Mouse (Mus musculus) brain, embryonic 14.5 days (tissue): ENCODE measurements around the gene Map7d1. TPM values are rescaled to one million over a fixed set of nuclear protein-coding genes. Genes with fewer than 3 reads are reported as not detected.

ENCODE experiments used
- DNase-seq: peaks from one replicate; pipeline ENCODE4 v3.0.0-alpha.2; 2011; ENCODE audit warnings: low read depth
- CTCF ChIP-seq: fragments of 200-500 bp; IDR thresholded peaks from 2 replicates; pipeline ENCODE4 v1.5.1; 2012; ENCODE audit warnings: inconsistent platforms, mild to moderate bottlenecking, moderate library complexity, borderline replicate concordance; ENCODE audit not compliant: insufficient read depth, insufficient read length; ENCODE audit errors: extremely low read depth
- POLR2A ChIP-seq: fragments of 200-500 bp; IDR thresholded peaks from 2 replicates; pipeline ENCODE4 v1.6.1; 2012; ENCODE audit warnings: mild to moderate bottlenecking, inconsistent platforms, borderline replicate concordance; ENCODE audit not compliant: poor library complexity, insufficient read depth, insufficient read length, severe bottlenecking; ENCODE audit errors: extremely low read depth
- polyA plus RNA-seq: library from polyadenylated mRNA; depleted of rRNA; stranded (reverse); fragments of >200 nt; gene quantifications from 2 replicates; pipeline ENCODE4 v1.2.3, GENCODE M21; 2012; rRNA removed

Gene Map7d1
- 182 and 209 TPM in 2 replicates for polyA plus RNA-seq

DNA sequence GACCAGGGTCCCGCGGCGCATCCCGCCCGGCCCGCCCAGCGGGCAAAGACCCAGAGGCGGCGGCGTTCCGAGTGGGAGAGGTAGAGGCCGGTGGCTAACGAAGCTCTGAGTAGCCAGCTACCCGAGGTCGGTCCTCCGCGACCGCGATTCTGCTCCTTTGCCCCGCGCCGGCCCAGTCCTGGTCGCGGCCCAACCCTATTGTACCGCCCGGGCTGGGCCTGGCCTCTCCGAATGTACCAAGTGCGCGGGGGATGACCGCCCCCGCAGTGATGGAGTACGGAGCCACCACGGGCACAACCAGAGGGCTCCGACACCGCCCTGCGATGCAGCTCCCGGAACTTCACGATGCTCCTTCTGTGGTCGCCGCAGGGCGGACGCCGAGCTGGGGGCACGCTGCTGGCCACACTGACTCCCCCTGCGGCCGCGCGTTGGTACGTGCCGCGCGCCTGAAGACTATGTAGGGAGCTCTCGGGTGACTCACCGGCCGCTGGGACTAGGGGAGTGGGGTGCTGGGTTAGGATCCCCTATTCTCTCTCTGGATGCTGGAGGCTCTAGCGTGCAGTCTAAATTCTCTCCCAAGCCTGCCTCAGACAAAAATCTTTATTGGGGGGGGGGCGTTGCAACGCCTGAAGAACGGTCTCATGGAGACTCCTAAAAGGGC lies at the start of gene Map7d1:
Gene Map7d1 (minus strand): TSS at position 213 of the 661 bp plus-strand sequence.
- DNase-seq, result peak; percentile 94
- peak; percentile 78; the same call in 1 of the 2 replicates for TF ChIP-seq POLR2A
- no peak for TF ChIP-seq CTCF

- TF ChIP-seq CTCF, result no peak
- no peak for TF ChIP-seq POLR2A
- DNase-seq, result no peak
Measured at GRCm38 (mm10) chr4:126305428-126305827, 49.3 kb upstream of the Map7d1 start.

- no peak for DNase-seq
- peak; percentile 16; the same call in 1 of the 2 replicates for TF ChIP-seq CTCF
- TF ChIP-seq POLR2A, result no peak
Measured at GRCm38 (mm10) chr4:126303877-126304276, 47.7 kb upstream of the Map7d1 start.

- no peak for DNase-seq
Measured at GRCm38 (mm10) chr4:126301584-126302309, 45.6 kb upstream of the Map7d1 start.

GRCm38 (mm10) chr4:126300916-126301583 lies 44.9 kb upstream of the Map7d1 start:
- TF ChIP-seq POLR2A, result no peak
- no peak for TF ChIP-seq CTCF
- no peak for DNase-seq

More at GRCm38 (mm10) chr4:126301584-126302309, 45.6 kb upstream of the Map7d1 start:
- TF ChIP-seq CTCF, result no peak
- no peak for TF ChIP-seq POLR2A

GRCm38 (mm10) chr4:126296617-126297101 lies 40.5 kb upstream of the Map7d1 start:
- DNase-seq, result peak; percentile 58
- TF ChIP-seq POLR2A (no peak), CTCF (no peak)

DNA sequence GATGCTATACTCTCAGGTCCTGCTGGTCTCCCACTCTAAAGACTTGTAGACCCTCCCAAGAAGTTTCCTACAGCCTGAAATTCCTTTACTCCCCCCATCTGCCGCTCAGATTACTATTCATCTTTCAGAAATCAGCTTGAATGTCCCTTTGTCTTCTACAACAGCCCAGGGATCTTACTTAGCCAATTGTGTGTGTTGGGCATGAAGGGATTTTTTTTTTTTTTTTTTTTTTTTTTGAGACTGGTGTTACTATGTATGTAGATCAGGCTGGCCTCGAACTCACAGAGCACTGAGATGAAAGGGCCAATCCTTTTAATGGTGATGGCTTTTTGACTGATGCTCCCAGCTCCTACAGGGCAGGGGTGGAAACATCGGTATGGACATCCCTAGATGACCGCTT lies 39.8 kb upstream of the Map7d1 start:
- no peak for TF ChIP-seq CTCF
- no peak for TF ChIP-seq POLR2A
- no peak for DNase-seq

DNA sequence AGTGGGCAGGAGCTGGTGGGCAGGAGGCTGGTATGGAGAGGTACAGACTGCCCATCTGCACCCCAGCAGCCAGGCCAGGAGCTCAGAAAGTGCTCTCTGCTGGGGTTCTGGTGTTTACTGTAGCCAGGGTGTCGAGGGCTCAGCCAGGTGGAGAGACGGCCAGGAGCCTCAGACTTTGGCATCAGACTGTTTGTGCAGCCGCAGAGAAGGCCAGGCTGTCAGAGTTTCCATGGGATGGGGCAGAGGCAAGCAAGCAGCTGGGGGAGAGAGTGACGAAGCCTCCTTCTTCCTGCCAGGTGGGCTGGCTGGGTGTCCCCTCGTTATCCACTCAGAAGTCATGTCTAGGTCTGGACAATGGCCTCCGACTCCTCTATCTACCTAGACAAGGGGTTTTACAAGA lies 39.0 kb upstream of the Map7d1 start:
- TF ChIP-seq POLR2A, result no peak
- no peak for TF ChIP-seq CTCF
- DNase-seq, result no peak

- TF ChIP-seq POLR2A (no peak), CTCF (no peak)
- no peak for DNase-seq
Measured at GRCm38 (mm10) chr4:126291196-126291595, 35.1 kb upstream of the Map7d1 start.

DNA sequence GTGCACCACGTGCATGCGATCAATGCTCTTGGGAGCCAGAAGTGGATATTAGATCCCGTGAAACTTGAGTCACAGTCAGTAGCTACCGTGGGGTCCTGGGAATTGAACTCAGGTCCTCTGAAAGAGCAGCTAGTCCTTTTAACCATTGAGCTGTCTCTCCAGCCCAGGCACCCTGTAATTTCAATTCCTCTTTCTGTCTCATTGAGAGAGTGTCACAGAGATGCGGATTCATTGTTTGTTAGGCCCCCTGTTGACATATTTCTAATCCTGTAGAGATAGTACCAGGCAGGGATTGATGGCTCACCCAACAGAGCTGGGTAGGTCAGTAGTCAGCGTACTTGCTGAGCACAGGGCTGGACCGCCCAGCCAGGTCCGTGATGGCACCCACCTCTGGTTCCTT lies 34.2 kb upstream of the Map7d1 start:
- DNase-seq, result no peak
- TF ChIP-seq POLR2A, result no peak
- TF ChIP-seq CTCF, result no peak

GRCm38 (mm10) chr4:126288085-126288666 lies 32.0 kb upstream of the Map7d1 start:
- no peak for DNase-seq
- TF ChIP-seq POLR2A, result no peak
- TF ChIP-seq CTCF, result no peak

- TF ChIP-seq POLR2A, result no peak
- no peak for TF ChIP-seq CTCF
- DNase-seq, result no peak
Measured at GRCm38 (mm10) chr4:126287302-126287995, 31.3 kb upstream of the Map7d1 start.
